9 mouse cellular contexts compared by ENCODE assay signal in the genomic region with DNA sequence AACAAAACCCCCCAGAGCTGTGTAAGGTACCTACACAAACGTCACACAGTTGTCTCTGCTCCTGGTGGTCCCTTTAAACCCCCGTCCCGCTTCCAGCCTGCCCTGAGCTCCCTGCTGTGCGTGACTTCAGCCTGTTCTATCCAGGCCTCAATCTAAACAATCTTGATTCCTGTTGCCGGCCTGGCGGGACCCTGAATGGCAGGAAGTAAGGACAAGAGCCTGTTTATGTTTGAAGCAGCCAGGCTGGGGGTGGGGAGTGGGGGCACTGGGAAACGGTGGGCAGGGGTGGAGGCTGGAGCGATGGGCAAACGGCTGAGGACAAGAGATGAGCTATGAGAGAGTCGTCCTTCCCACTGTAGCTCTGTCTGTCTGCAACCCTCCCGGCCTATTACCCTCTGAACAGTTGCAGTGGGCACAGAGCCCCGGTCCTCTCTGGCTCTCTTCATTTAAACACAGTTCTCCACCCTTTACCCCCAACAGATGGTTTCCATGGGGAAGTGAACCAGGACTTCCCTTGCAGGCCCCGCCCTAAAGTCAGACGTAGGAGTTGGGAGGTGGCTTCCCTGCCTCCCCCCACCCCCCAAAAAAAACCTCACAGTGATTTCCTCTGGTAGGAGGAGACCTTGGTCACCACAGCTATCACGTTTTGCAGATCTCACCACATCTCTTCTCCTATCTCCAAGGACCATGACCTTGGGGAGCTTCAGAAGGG. TPM values are rescaled to one million over a fixed set of nuclear protein-coding genes. Genes with fewer than 3 reads are reported as not detected.
DNase-seq lines count a peak whose midpoint lies in the region; ATAC-seq and TF ChIP-seq lines count a peak whose summit lies in the region.
"Had no signal": no experiment of that assay in that cellular context is flagged by ENCODE, and none has a peak within 500 bp of the region (broad histone marks: within the 10 kb centered on the region; RNA-seq: fewer than 3 reads in every experiment).

No protein-coding gene starts in this region.

- peak overlapping the region; percentile 44 for H3K4me2 ChIP-seq in heart, postnatal 0 days (ENCODE audit: low read depth, low read length)
- H3K4me2 ChIP-seq in lung, embryonic 16.5 days (ENCODE audit: low read depth, low read length), result peak overlapping the region; percentile 50
- H3K4me2 ChIP-seq: liver, embryonic 13.5 days had no signal

- H3K27me3 ChIP-seq in heart, postnatal 0 days (ENCODE audit: control insufficient read depth, insufficient read depth, low read length), result peaks cover 20% of the 10 kb centered on the region
- no peaks in the 10 kb centered on the region for H3K27me3 ChIP-seq in lung, embryonic 16.5 days (ENCODE audit: control insufficient read depth, insufficient read depth, low read depth, low read length)

- peak overlapping the region; percentile 35 for H3K4me3 ChIP-seq in bone marrow, adult 2 months (replicated peaks; ENCODE audit: control insufficient read depth, low read depth, low read length)
- H3K4me3 ChIP-seq in heart, postnatal 0 days (ENCODE audit: low read depth, low read length), result peak overlapping the region; percentile 27
- H3K4me3 ChIP-seq in lung, embryonic 16.5 days (ENCODE audit: low read length), result peak overlapping the region; percentile 48
- H3K4me3 ChIP-seq: liver, embryonic 13.5 days had no signal

- DNase-seq in kidney, postnatal 10 days, result peak; percentile 70
- no peak for DNase-seq in kidney, postnatal 36 days
- DNase-seq in heart, postnatal 0 days (ENCODE audit: low spot score), result no peak
- no peak for DNase-seq in ovary, adult 18-20 months (ENCODE audit: low spot score)
- DNase-seq in layer of hippocampus, postnatal 14 days (ENCODE audit: low spot score in 2 of 2), result no peak
- no peak for DNase-seq in layer of hippocampus, adult 8-10 months (ENCODE audit: low spot score in 2 of 2)
- DNase-seq: liver, embryonic 13.5 days had no signal

- TF ChIP-seq EP300 in heart, postnatal 0 days (IDR thresholded peaks at IDR 0.05; ENCODE audit: low read depth), result no peak

- no peaks in the 10 kb centered on the region; the same call in none of the 2 replicates for H3K4me1 ChIP-seq in bone marrow, adult 2 months (ENCODE audit: control insufficient read depth, insufficient read depth, low read length)
- H3K4me1 ChIP-seq in heart, postnatal 0 days (ENCODE audit: control insufficient read depth, insufficient read depth), result peaks cover 11% of the 10 kb centered on the region
- peaks cover 39% of the 10 kb centered on the region for H3K4me1 ChIP-seq in lung, embryonic 16.5 days (replicated peaks; ENCODE audit: control insufficient read depth, insufficient read depth, low read length)

- no peak overlapping the region for H3K27ac ChIP-seq in bone marrow, adult 2 months (ENCODE audit: control insufficient read depth, insufficient read depth, low read depth, low read length, poor library complexity)
- H3K27ac ChIP-seq in heart, postnatal 0 days (ENCODE audit: low read depth), result peak overlapping the region; percentile 62
- H3K27ac ChIP-seq in lung, embryonic 16.5 days (ENCODE audit: low read length), result peak overlapping the region; percentile 89
- H3K27ac ChIP-seq: liver, embryonic 13.5 days had no signal

- WGBS in bone marrow, adult 2 months, result 27% methylated on average over 15 of the region's 15 CpGs
- WGBS in heart, postnatal 0 days, result 43% methylated on average over 15 of the region's 15 CpGs
- 17% methylated on average over 15 of the region's 15 CpGs for WGBS in lung, embryonic 16.5 days

- TF ChIP-seq CTCF in bone marrow, adult 2 months (IDR thresholded peaks at IDR 0.05; ENCODE audit: control insufficient read depth, insufficient read depth, low read length), result no peak
- TF ChIP-seq CTCF in heart, postnatal 0 days (IDR thresholded peaks at IDR 0.05; ENCODE audit: low read depth), result no peak

- no peak for TF ChIP-seq POLR2A in bone marrow, adult 2 months (IDR thresholded peaks at IDR 0.05; ENCODE audit: borderline replicate concordance, control insufficient read depth, low read depth, low read length)

- no peak overlapping the region for H3K9ac ChIP-seq in heart, postnatal 0 days (replicated peaks; ENCODE audit: low read depth, low read length)
- H3K9ac ChIP-seq in lung, embryonic 16.5 days (ENCODE audit: low read length), result peak overlapping the region; percentile 68
- H3K9ac ChIP-seq: liver, embryonic 13.5 days had no signal

- H3K36me3 ChIP-seq in heart, postnatal 0 days (replicated peaks; ENCODE audit: control insufficient read depth, insufficient read depth, low read length), result no peaks in the 10 kb centered on the region
- H3K36me3 ChIP-seq in lung, embryonic 16.5 days (ENCODE audit: control insufficient read depth, insufficient read depth, low read length), result peaks cover 2% of the 10 kb centered on the region; the same call in 1 of the 2 replicates
- H3K36me3 ChIP-seq: liver, embryonic 13.5 days had no signal

- peak; percentile 42; the same call in 1 of the 2 replicates for ATAC-seq in heart, postnatal 0 days (ENCODE audit: insufficient read depth, low read depth)
- peak; percentile 80 for ATAC-seq in lung, embryonic 16.5 days (ENCODE audit: low read depth)

- H3K9me3 ChIP-seq in heart, postnatal 0 days (replicated peaks; ENCODE audit: control insufficient read depth, low read length), result no peaks in the 10 kb centered on the region
- no peaks in the 10 kb centered on the region for H3K9me3 ChIP-seq in lung, embryonic 16.5 days (ENCODE audit: control insufficient read depth, low read length)
- H3K9me3 ChIP-seq: liver, embryonic 13.5 days had no signal

RNA-seq across cellular contexts. Expression of gene Acvrl1, which starts 5.8 kb away (rescaled TPM):
- 7.3 and 21.9 TPM in 2 replicates for polyA plus RNA-seq in bone marrow, adult 2 months (2011; ENCODE audit: insufficient read depth, insufficient read length, low replicate concordance, missing spikeins)
- 18.6 and 36.0 TPM in 2 replicates for total RNA-seq in heart, postnatal 0 days (2014; rRNA removed; ENCODE audit: low replicate concordance)
- 9.3 and 10.4 TPM in 2 replicates for polyA plus RNA-seq in heart, postnatal 0 days (2015; fragmentation: Nextera tagmentation; extraction: Ambion mirVana)
- 91.3 and 93.3 TPM in 2 replicates for polyA plus RNA-seq in lung, embryonic 16.5 days (2015; fragmentation: Nextera tagmentation; extraction: Ambion mirVana)
- 10 to 100 TPM; 11.9 to 12.0 TPM for total RNA-seq in layer of hippocampus, postnatal 14 days (2021)
- total RNA-seq in layer of hippocampus, adult 8-10 months (2022), result 10 to 100 TPM; 14.1 to 16.5 (median 14.9) TPM

RNA-seq across cellular contexts. Expression of gene Ankrd33, which starts 18.6 kb away (rescaled TPM):
- not detected in 2 replicates for polyA plus RNA-seq in bone marrow, adult 2 months (2011; ENCODE audit: insufficient read depth, insufficient read length, low replicate concordance, missing spikeins)
- total RNA-seq in heart, postnatal 0 days (2014; rRNA removed; ENCODE audit: low replicate concordance), result not detected in 2 replicates
- polyA plus RNA-seq in heart, postnatal 0 days (2015; fragmentation: Nextera tagmentation; extraction: Ambion mirVana), result not detected in 2 replicates
- not detected in 2 replicates for polyA plus RNA-seq in lung, embryonic 16.5 days (2015; fragmentation: Nextera tagmentation; extraction: Ambion mirVana)
- not detected for total RNA-seq in layer of hippocampus, postnatal 14 days (2021)
- total RNA-seq in layer of hippocampus, adult 8-10 months (2022), result under 1 TPM in 1 of 4 experiments, not detected in 3; 0.25 TPM
- polyA plus RNA-seq: liver, embryonic 13.5 days had no signal

RNA-seq across cellular contexts. Expression of gene Acvr1b, which starts 39.7 kb away (rescaled TPM):
- polyA plus RNA-seq in bone marrow, adult 2 months (2011; ENCODE audit: insufficient read depth, insufficient read length, low replicate concordance, missing spikeins), result 3.6 and 6.4 TPM in 2 replicates
- total RNA-seq in heart, postnatal 0 days (2014; rRNA removed; ENCODE audit: low replicate concordance), result 22.3 and 25.9 TPM in 2 replicates
- polyA plus RNA-seq in heart, postnatal 0 days (2015; fragmentation: Nextera tagmentation; extraction: Ambion mirVana), result 5.2 and 5.8 TPM in 2 replicates
- polyA plus RNA-seq in lung, embryonic 16.5 days (2015; fragmentation: Nextera tagmentation; extraction: Ambion mirVana), result 6.8 and 7.9 TPM in 2 replicates
- 10 to 100 TPM; 71.3 to 79.6 TPM for total RNA-seq in layer of hippocampus, postnatal 14 days (2021)
- total RNA-seq in layer of hippocampus, adult 8-10 months (2022), result 10 to 100 TPM; 81.2 to 96.0 (median 85.4) TPM

RNA-seq across cellular contexts. Expression of gene Fignl2, which starts 55.8 kb away (rescaled TPM):
- 0.45 and 1.9 TPM in 2 replicates for polyA plus RNA-seq in bone marrow, adult 2 months (2011; ENCODE audit: insufficient read depth, insufficient read length, low replicate concordance, missing spikeins)
- total RNA-seq in heart, postnatal 0 days (2014; rRNA removed; ENCODE audit: low replicate concordance), result 3.9 and 4.1 TPM in 2 replicates
- 0.05 and 0.12 TPM in 2 replicates for polyA plus RNA-seq in heart, postnatal 0 days (2015; fragmentation: Nextera tagmentation; extraction: Ambion mirVana)
- polyA plus RNA-seq in lung, embryonic 16.5 days (2015; fragmentation: Nextera tagmentation; extraction: Ambion mirVana), result 0.20 TPM in 2 replicates
- 1 to 10 TPM; 1.1 to 1.2 TPM for total RNA-seq in layer of hippocampus, postnatal 14 days (2021)
- 1 to 10 TPM; 1.3 to 2.4 (median 1.8) TPM for total RNA-seq in layer of hippocampus, adult 8-10 months (2022)
